Mouse (Mus musculus) gonadal fat pad, adult 2 months (tissue): ENCODE results near the gene Lrrc15. TPM values are rescaled to one million over a fixed set of nuclear protein-coding genes. Genes with fewer than 3 reads are reported as not detected.

Experiments used
- DNase-seq: peaks from one replicate; pipeline ENCODE4 v3.0.0-alpha.2; 2012; ENCODE audit warnings: low read depth
- polyA plus RNA-seq: library from polyadenylated mRNA; depleted of rRNA; stranded (reverse); fragments of >200 nt; gene quantifications from 2 replicates; pipeline ENCODE4 v1.2.3, GENCODE M21; 2012; rRNA removed

Lrrc15 gene
- polyA plus RNA-seq, 1 experiment = 0.16 TPM

DNA sequence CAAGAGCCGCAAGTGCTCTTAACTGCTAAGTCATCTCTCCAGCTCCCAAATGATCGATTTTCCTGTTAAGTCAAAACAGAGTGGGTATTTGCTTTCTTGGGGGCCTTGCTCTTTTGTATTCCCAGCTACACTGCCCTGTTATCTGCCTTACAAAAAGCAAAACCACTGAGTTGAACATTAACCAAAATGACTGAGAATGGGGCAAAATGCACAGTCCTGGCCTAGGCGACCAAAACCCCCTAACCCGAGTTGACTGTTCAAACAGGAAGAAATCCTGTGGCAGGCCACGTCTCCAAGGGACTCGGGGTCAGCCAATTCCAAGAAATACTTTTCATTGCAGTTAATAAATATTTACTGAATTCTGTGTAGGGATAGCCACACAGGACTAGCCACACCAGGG is 44.3 kb downstream of the Lrrc15 start:
- no peak for DNase-seq

DNA sequence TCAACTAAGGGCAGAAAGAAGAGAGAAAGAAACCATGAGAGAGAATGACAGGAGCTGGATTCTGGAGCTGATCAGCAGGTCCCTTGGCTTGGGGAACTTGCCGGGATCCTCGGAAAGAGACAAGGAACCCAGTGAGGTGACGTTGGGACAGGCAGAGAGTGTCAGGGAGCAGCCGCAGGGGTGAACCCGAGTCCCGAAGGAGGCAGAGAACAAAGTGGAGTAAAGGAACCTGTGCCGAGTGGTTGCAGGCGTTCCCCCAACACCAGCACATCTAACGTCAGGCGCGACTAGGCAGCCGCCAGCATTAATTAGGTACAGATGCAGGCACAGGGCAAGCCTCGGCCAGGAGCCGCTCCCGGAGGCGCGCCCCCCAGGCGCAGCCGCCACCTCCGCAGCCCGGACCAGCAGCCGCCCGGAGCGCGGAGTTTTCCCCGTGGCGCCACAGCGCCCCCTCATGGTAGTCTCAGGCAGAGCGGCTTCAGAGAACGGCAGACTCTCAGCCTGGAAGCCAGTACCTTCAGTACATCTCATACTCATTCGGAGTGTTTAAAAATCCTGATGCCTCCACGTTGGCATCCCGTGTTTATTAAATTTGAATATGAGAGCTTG is 46.9 kb downstream of the Lrrc15 start:
- DNase-seq = no peak

DNA sequence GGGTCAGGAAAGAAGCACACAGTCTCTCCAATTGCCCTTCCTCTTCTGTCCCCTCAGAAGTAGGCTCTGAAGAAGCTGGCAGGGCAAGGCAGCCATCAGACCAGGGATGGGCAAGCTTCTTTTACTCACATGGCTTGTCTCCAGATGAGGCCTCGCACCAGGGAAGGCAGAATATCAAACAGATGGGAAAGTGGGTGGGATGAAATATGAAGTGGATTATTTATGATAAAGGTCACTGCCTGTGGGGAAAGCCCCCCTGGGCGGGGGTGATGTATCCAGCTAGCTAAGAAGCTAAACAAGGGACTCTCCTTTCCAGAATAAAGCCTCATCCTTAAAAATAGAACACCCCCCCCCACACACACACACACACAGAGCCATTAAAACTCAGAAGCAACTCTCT is 47.5 kb downstream of the Lrrc15 start:
- no peak for DNase-seq

DNA sequence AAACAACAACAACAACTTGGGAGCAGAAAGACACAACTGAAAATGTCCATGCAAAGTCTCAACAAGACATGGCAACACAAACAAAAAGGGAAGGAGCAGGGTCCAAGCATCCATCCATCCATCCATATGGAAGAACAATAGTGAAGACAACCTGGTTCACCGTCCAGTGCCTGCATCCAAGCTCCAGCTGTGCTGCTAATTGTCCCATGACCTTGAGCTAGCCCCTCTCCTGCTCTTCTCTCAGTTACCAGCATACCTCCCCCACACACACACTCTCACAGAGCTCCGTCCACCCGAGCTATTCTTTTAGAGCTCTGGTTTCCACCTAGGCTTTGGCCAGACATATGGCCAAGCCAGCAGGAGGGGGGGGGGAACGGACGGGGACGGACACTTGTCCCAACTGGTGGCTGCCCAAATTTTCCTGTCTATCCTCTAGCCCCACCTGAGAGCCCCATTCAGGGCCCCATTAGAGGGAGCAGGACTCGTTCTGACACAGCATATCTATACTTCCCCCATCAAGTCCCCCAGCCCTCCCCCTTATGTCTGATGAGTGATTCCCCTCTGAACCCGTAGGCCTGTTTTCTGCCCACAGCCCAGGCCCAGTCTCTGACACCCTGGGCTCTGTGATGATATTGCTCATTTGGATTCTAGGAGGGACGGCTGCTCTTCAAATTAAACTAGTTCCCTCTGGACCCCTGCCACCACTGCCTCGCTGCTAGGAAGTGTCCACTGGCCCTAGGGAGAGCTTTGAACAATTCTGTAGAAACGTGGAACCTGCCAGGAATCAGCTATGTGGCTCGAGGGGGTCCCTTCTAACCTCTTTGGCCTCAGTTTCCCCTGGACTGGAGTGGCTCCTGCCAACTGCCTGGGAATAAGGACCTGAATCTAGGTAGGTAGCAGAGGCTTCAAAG is 48.2 kb downstream of the Lrrc15 start:
- no peak for DNase-seq

DNA sequence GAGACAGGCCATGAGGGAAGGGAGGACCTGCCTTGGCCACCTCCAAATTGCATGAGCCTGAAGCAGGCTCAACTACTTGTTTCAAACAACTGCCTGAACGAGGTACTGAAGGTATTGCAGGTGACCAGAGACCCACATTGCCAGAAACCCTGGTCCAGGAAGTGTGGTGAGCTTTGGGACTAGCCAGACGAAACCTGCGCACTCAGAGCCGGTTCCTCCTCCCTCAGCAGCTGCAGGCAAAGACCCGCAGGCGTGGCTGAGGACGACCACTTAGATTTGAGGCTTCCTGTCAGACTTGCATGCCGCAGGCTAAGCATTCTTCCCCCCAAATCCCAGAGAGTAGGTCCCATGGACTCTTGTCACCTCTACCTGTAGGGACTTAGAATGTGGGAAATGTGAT is 49.0 kb downstream of the Lrrc15 start:
- no peak for DNase-seq

DNA sequence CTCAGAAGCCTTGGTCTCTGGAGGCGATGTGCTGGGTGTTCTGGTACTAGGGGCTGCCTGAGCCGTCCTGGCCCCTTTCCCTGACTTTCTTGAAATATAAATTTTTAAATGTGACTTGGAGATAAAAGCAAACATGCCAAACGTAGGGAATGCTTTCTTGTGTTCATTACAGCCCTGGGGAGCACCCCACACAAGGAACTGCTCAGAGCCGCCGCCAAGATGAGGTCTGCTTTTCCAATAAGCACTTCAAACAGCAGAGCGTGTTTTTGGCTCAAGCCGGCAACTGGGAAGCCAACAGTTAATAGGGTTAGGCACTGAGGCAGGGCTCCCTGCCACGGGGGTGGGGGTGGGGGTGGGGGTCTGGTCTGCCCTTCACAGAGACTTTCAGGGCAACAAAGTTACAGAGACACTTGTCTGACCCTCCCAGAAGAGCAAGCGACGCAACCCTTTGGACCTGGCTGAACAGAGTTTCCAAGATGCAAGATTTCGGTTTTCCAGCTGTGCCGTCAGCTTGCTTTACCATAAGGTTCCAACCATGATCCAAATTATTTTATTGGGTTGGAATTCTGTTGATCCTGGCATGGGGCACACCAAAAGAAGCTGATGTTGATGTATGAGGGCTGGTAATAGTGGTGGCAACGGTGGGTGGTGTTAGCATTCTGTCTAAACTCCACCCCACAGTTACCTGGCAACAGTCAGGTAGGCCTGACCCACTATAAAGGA is 51.0 kb downstream of the Lrrc15 start:
- DNase-seq = no peak

DNA sequence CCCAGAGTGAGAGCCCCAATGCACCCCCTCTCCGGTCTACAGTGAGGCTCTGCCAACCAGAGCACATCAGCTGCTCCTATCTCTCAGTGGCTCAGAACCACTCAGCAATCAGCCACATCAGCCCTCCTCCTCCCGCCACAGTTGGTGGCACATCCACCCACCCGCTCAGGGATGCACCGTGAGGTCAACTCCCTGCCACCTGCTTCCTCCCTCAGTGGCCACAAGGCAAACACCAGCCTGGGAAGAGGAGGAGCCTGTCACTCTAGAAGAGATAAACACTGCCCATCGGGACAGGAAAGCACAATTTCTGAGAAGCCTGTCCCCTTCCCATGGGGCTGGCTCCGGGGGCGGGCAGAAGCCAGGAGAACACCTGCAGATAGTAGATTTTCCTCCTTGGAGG is 55.7 kb downstream of the Lrrc15 start:
- no peak for DNase-seq

DNA sequence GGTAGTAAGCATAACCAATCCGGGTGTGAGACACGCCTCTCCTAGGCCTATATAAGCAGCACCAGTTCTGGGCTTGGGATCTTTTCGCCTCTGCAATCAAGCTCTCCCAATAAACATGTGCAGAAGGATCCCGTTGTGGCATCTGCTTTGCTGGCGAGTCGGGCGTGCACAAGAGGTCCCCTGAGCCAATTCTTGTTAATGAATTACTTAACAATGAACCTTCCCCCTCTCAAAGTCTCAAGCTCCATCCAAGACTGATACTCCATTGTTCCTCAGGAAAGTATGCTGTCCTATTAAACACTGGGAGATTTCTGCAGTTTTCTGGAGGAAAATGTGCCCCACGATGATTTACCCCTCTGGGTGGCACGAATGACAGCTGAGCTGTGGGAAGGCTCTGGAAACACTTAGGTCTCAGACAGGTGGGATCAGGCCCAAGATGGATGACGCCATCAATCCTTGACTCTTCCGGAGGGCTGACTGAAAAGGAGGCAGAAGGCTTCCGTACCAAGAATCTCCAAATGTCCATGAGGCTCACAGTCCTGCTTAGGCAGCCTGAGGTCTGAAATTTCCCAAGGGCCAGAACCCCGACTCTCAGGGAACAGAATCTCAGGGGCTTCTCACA is 61.8 kb downstream of the Lrrc15 start:
- DNase-seq = no peak

Other genes with a start within 250 kb of the Lrrc15 start
- gene Hes1, start 218.9 kb downstream of the Lrrc15 start, polyA plus RNA-seq = 34.6 and 58.1 TPM in 2 replicates
- 0.18 TPM in 1 of 2 replicates, not detected in the other for gene Cpn2, start 15.8 kb downstream of the Lrrc15 start, polyA plus RNA-seq
- 0.44 and 0.46 TPM in 2 replicates for gene Gp5, start 27.5 kb upstream of the Lrrc15 start, polyA plus RNA-seq
- 22.5 and 23.4 TPM in 2 replicates for gene Atp13a3, start 122.7 kb upstream of the Lrrc15 start, polyA plus RNA-seq